Mouse (Mus musculus) monocyte, adult 2 months (primary cell): Measurements from ENCODE around the gene Pin1.

Experiments used
- DNase-seq, 2 experiments: peaks; one replicate each; pipeline ENCODE4 v3.0.0; 2022; ENCODE audit warnings: low spot score in 2 of 2, low read depth in 1 of 2

The Pin1 gene

GRCm38 (mm10) chr9:20657546-20657945 is 5.7 kb downstream of the Pin1 start:
- DNase-seq = no peak

- DNase-seq = peak in 1 of 2 experiments; percentile 27
These were observed 10.4 kb downstream of the Pin1 start for GRCm38 (mm10) chr9:20662325-20662724.

- DNase-seq = no peak
These were observed 11.0 kb downstream of the Pin1 start for GRCm38 (mm10) chr9:20662874-20663273.

- no peak for DNase-seq
These were observed 12.1 kb downstream of the Pin1 start for GRCm38 (mm10) chr9:20663956-20664355.

- no peak for DNase-seq
These were observed 12.5 kb downstream of the Pin1 start for GRCm38 (mm10) chr9:20664366-20664765.

- no peak for DNase-seq
These were observed 13.2 kb downstream of the Pin1 start for GRCm38 (mm10) chr9:20664982-20665637.

GRCm38 (mm10) chr9:20665925-20666324 is 14.0 kb downstream of the Pin1 start:
- DNase-seq = no peak

- DNase-seq = no peak
These were observed 14.7 kb downstream of the Pin1 start for GRCm38 (mm10) chr9:20666510-20667034.

GRCm38 (mm10) chr9:20668065-20668464 is 16.2 kb downstream of the Pin1 start:
- DNase-seq = no peak

GRCm38 (mm10) chr9:20672047-20672446 is 20.2 kb downstream of the Pin1 start:
- no peak for DNase-seq

- no peak for DNase-seq
These were observed 26.0 kb downstream of the Pin1 start for GRCm38 (mm10) chr9:20677892-20678291.

GRCm38 (mm10) chr9:20680378-20680958 is 28.6 kb downstream of the Pin1 start:
- DNase-seq = no peak

- no peak for DNase-seq
These were observed 29.9 kb downstream of the Pin1 start for GRCm38 (mm10) chr9:20681546-20682388.

GRCm38 (mm10) chr9:20682389-20682722 is 30.5 kb downstream of the Pin1 start:
- no peak for DNase-seq

GRCm38 (mm10) chr9:20685081-20685861 is 33.4 kb downstream of the Pin1 start:
- no peak for DNase-seq

- no peak for DNase-seq
These were observed 37.5 kb downstream of the Pin1 start for GRCm38 (mm10) chr9:20689403-20689802.

- DNase-seq = no peak
These were observed 38.0 kb downstream of the Pin1 start for GRCm38 (mm10) chr9:20689913-20690312.

GRCm38 (mm10) chr9:20690449-20690848 is 38.6 kb downstream of the Pin1 start:
- peak in 1 of 2 experiments; percentile 10 for DNase-seq

- DNase-seq = no peak
These were observed 41.0 kb downstream of the Pin1 start for GRCm38 (mm10) chr9:20692863-20693262.

GRCm38 (mm10) chr9:20694721-20695235 is 42.9 kb downstream of the Pin1 start:
- no peak for DNase-seq
